11 mouse cellular contexts compared by ENCODE assay signal in genomic region chr7:125188986-125189385, GRCm38 (mm10).
A peak's percentile ranks its signal among the peaks of the same experiment; 100 is the strongest.
DNase-seq lines count a peak whose midpoint lies in the region.
"Had no signal": no experiment of that assay in that cellular context is flagged by ENCODE, and none has a peak within 500 bp of the region (broad histone marks: within the 10 kb centered on the region; RNA-seq: fewer than 3 reads in every experiment).

No protein-coding gene starts in this region.

- peak; percentile 22 to 47 for DNase-seq in cerebellum, postnatal 14 days
- no peak for DNase-seq in cerebellum, postnatal 36 days
- DNase-seq in adrenal gland, adult (ENCODE audit: inconsistent age in 2 of 2, low spot score in 1 of 2), result peak; percentile 72 to 83
- DNase-seq in adrenal gland, adult 8-10 months, result peak; percentile 42
- peak; percentile 66 to 67 for DNase-seq in adrenal gland, postnatal 36 days
- no peak for DNase-seq in layer of hippocampus, adult 9-10 months (ENCODE audit: low spot score)
- no peak for DNase-seq in ovary, postnatal 14 days (ENCODE audit: low spot score)
- DNase-seq: cerebellum, adult 11 months; cerebellum, adult 9-10 months; gastrocnemius, postnatal 10 days; heart, adult 2 months had no signal

Comparison
In these comparisons a context has a peak if more than half of its experiments do, and no peak if none do; other contexts are left out.
1. DNase-seq: peak in cerebellum, postnatal 14 days (2 of 2), adrenal gland, adult (2 of 2), adrenal gland, adult 8-10 months (single experiment) and adrenal gland, postnatal 36 days (2 of 2); none in cerebellum, postnatal 36 days (0 of 2), layer of hippocampus, adult 9-10 months (single experiment) and ovary, postnatal 14 days (single experiment).